Mouse (Mus musculus): ENCODE results near the gene Fam240a. TPM values are rescaled to one million over a fixed set of nuclear protein-coding genes. Genes with fewer than 3 reads are reported as not detected.

Gene Fam240a
- total and polyA plus RNA-seq, 3 experiments: not detected

DNA sequence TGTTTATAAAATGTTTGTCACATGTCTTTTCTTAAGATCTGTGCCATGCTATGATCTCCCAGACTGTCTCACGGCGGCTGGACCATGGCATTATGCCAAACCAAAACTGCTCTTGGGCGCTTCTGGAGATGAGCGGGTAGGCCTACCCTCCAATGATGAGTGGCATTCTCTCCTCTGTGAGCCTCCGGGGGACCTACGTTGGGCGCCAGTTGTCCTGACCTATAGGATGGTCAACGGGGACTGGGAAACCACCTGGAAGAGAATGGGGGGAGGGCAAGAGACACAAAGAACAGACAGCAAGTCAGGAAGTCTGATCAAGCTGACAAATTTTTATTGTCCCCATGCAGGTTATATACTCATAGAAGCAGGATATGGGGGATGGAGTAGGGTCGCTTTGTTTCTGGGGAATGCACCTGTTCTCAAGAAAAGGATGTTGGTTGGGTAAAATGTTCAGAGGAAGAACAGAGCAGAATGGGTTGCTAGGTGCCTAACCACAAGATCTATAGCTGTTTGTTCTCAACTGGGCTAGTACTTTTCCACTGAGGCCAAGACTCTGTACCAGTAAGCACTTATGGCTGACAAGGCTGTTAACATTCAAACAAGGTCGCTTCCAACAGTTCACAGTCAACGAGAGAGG, 9.3 kb downstream of the Fam240a start:
- H3K4me3 ChIP-seq (ENCODE audit: control insufficient read depth in 1 of 2, insufficient read depth in 1 of 2, low read depth in 2 of 2, low read length in 2 of 2): no peak overlapping the region
- DNase-seq (ENCODE audit: low read depth, low spot score): no peak
- no peaks in the 10 kb centered on the region for H3K36me3 ChIP-seq (ENCODE audit: control insufficient read depth in 1 of 2, insufficient read depth in 2 of 2, low read length in 2 of 2)
- H3K27me3 ChIP-seq (ENCODE audit: control insufficient read depth in 1 of 2, insufficient read depth in 2 of 2, low read length in 2 of 2): no peaks in the 10 kb centered on the region
- no peaks in the 10 kb centered on the region for H3K9me3 ChIP-seq (replicated peaks; ENCODE audit: insufficient read depth, low read length)
- H3K27ac ChIP-seq (ENCODE audit: control insufficient read depth, low read depth, low read length): no peak overlapping the region
- H3K4me1 ChIP-seq (ENCODE audit: control insufficient read depth in 1 of 2, insufficient read depth in 2 of 2, low read length in 2 of 2): no peaks in the 10 kb centered on the region
- no peak overlapping the region for H3K9ac ChIP-seq (ENCODE audit: control insufficient read depth, low read depth, low read length, poor library complexity, severe bottlenecking)
- no peaks in the 10 kb centered on the region for H3K79me2 ChIP-seq (ENCODE audit: control insufficient read depth, insufficient read depth, low read length, poor library complexity)
- TF ChIP-seq MAX (IDR thresholded peaks at IDR 0.05; ENCODE audit: low read length) (no peak), ZMIZ1 (IDR thresholded peaks at IDR 0.05; ENCODE audit: low read depth, low read length) (no peak), MYB (IDR thresholded peaks at IDR 0.05; ENCODE audit: low read depth, low read length) (no peak), TCF12 (IDR thresholded peaks at IDR 0.05; ENCODE audit: low read depth, low read length) (no peak), ZKSCAN1 (IDR thresholded peaks at IDR 0.05; ENCODE audit: low read depth, low read length) (no peak)

DNA sequence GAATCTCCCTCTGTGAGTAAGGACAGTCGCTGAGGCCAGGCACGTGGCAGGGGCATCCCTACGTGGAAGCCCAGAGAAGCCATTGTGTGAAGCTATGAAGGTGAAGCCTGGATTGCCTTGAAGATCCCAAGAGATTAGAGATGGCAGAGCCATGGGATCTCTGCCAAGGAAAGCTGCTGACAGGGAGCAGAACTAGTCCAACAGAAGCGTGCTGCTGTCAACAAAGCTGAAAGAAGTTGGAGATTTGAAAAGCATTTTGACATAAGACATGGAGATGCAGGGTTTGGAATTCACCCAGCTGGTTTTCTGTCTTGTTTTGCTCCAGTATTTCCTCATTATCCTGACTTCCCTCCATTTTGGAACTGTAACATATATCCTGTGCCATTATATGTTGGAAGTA, 14.4 kb downstream of the Fam240a start:
- no peak for TF ChIP-seq NRF1 (IDR thresholded peaks at IDR 0.05; ENCODE audit: insufficient read depth, low read depth, low read length, poor library complexity, severe bottlenecking)
- no peak for TF ChIP-seq NELFE (IDR thresholded peaks at IDR 0.05; ENCODE audit: low read depth, low read length)
- TF ChIP-seq HCFC1 (IDR thresholded peaks at IDR 0.05; ENCODE audit: low read depth, low read length): no peak
- no peak for TF ChIP-seq POLR2AphosphoS2 (IDR thresholded peaks at IDR 0.05; ENCODE audit: low read length)
- TF ChIP-seq MYB (IDR thresholded peaks at IDR 0.05; ENCODE audit: low read depth, low read length): no peak
- TF ChIP-seq ELF1 (IDR thresholded peaks at IDR 0.05; ENCODE audit: low read depth, low read length): no peak
- no peak for TF ChIP-seq POLR2AphosphoS5 (IDR thresholded peaks at IDR 0.05; ENCODE audit: borderline replicate concordance, low read depth, low read length)
- no peak overlapping the region for H3K9ac ChIP-seq (ENCODE audit: control insufficient read depth, low read depth, low read length, poor library complexity, severe bottlenecking)

DNA sequence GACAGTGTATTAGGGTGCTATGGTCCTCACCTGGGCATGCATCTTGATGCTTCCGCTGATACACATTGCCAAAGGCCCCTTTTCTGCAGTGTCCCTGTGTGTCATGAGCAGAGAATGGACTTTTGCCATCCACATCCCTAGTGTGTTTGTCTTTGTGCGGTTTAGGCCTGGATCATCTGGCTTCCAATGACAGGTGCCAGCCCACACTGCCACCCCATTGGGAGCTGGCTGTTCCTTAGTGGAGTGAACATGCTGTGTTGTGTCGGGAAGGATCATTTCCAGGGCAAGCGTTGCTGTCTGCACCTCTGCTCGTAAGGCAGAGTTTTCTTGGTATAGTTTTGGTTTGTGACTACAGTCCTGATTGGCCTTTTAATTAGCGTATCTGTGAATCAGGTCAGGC, 15.5 kb downstream of the Fam240a start:
- no peak overlapping the region for H3K27ac ChIP-seq (ENCODE audit: control insufficient read depth, low read depth, low read length)
- no peak for TF ChIP-seq ELF1 (IDR thresholded peaks at IDR 0.05; ENCODE audit: low read depth, low read length)
- no peak for TF ChIP-seq ZKSCAN1 (IDR thresholded peaks at IDR 0.05; ENCODE audit: low read depth, low read length)
- no peak for TF ChIP-seq SMC3 (IDR thresholded peaks at IDR 0.05; ENCODE audit: low read depth, low read length)
- no peak for TF ChIP-seq ZNF384 (IDR thresholded peaks at IDR 0.05; ENCODE audit: low read depth, low read length)
- no peak for TF ChIP-seq NELFE (IDR thresholded peaks at IDR 0.05; ENCODE audit: low read depth, low read length)
- no peaks in the 10 kb centered on the region for H3K36me3 ChIP-seq (ENCODE audit: control insufficient read depth in 1 of 2, insufficient read depth in 2 of 2, low read length in 2 of 2)
- no peak overlapping the region for H3K4me3 ChIP-seq (ENCODE audit: control insufficient read depth in 1 of 2, insufficient read depth in 1 of 2, low read depth in 2 of 2, low read length in 2 of 2)
- H3K27me3 ChIP-seq (ENCODE audit: control insufficient read depth in 1 of 2, insufficient read depth in 2 of 2, low read length in 2 of 2): no peaks in the 10 kb centered on the region
- no peak for DNase-seq (ENCODE audit: low read depth, low spot score)
- no peaks in the 10 kb centered on the region for H3K4me1 ChIP-seq (ENCODE audit: control insufficient read depth in 1 of 2, insufficient read depth in 2 of 2, low read length in 2 of 2)
- H3K79me2 ChIP-seq (ENCODE audit: control insufficient read depth, insufficient read depth, low read length, poor library complexity): no peaks in the 10 kb centered on the region
- no peaks in the 10 kb centered on the region for H3K9me3 ChIP-seq (replicated peaks; ENCODE audit: insufficient read depth, low read length)
- no peak overlapping the region for H3K9ac ChIP-seq (ENCODE audit: control insufficient read depth, low read depth, low read length, poor library complexity, severe bottlenecking)

More for the DNA sequence above, 14.4 kb downstream of the Fam240a start:
- Histone ChIP-seq H3K4me3 (ENCODE audit: control insufficient read depth in 1 of 2, insufficient read depth in 1 of 2, low read depth in 2 of 2, low read length in 2 of 2) (no peak overlapping the region), H3K27ac (ENCODE audit: control insufficient read depth, low read depth, low read length) (no peak overlapping the region), H3K27me3 (ENCODE audit: control insufficient read depth in 1 of 2, insufficient read depth in 2 of 2, low read length in 2 of 2) (no peaks in the 10 kb centered on the region), H3K36me3 (ENCODE audit: control insufficient read depth in 1 of 2, insufficient read depth in 2 of 2, low read length in 2 of 2) (no peaks in the 10 kb centered on the region), H3K4me1 (ENCODE audit: control insufficient read depth in 1 of 2, insufficient read depth in 2 of 2, low read length in 2 of 2) (no peaks in the 10 kb centered on the region), H3K79me2 (ENCODE audit: control insufficient read depth, insufficient read depth, low read length, poor library complexity) (no peaks in the 10 kb centered on the region), H3K9me3 (replicated peaks; ENCODE audit: insufficient read depth, low read length) (no peaks in the 10 kb centered on the region)
- DNase-seq (ENCODE audit: low read depth, low spot score): no peak

All from MEL (cell line).